Mouse (Mus musculus) mouse trophoblast stem cell (cell line): ENCODE results near the gene Adgrv1.

Source experiments
- in situ Hi-C, 2 experiments: fragments of 300-500 bp; cut with MseI, MboI; formaldehyde crosslinking; loops; 2 replicates in 1 of 2; 3 replicates in 1 of 2; pipeline ENCODE4 v1.15.1; 2025

Adgrv1 gene

DNA sequence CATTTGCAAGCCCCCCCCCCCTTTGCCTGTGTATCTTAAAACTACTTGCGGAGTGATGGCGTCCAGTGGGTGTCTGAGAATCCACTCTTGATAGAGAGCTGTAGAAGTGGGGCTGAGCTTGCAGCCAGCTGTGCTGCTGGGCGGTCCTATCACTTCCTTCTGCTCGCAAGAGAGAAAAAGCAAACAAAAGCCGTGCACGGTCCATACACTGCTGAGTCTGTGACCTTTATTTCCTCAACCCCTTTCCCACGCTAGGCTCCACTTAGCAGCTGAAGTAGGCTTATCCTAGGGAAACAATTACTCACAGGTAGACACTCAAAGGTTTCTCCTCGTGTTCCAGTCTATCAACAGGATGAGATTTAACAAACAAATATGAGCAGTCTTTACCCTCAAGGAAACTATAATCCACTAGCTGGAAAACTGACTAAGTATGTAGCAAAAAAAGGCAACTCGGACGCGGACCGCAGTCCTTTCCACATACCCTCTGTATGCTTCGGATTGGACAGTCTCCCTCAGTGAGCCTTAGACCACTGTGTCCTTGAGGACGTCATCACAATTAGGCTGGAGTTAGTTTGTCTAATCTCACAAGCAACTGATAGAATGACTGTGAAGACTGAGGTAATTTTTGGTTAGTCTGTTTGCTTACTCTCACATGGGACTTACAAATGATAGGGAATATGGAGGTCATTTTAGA is 281.3 kb downstream of the Adgrv1 start:
- in situ Hi-C loops = loop anchor here in 1 of 2 experiments (25.0 kb wide), 1 partner anchor 489 kb away; no protein-coding TSS in a partner anchor

DNA sequence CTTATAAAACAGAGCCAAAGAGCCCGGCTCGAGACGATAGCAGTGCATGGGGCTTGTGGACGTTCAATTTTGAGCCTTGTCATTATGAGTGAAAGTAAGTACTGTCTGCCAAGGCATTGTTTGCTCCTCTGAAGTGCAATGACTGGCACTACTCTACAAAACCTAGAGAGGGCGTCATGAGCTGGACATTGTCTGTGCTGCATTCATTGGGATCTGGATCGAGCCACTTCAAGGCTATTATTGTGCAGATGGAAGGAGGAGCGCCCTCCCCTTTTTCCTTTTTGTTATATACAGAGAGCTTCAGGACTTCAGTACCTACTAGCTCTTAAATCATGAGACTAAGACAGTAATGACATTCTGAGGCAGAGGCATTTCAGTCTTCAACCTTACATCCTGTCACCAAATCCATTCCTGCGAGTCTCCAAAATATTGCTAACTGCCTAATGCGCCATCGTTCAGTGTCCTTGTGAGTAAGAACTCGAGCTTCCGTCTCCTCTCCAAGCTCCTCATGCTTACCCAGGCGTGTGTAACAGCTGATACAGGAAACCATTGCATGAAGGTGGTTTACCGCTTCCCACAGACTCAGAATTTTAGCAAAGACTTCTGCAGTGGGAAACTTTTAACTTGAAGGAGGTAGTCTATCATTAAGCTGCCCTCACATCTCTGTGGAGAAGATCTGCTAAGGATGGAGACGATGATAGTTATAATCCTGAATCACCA is 285.5 kb downstream of the Adgrv1 start:
- in situ Hi-C loops = no loop called here

DNA sequence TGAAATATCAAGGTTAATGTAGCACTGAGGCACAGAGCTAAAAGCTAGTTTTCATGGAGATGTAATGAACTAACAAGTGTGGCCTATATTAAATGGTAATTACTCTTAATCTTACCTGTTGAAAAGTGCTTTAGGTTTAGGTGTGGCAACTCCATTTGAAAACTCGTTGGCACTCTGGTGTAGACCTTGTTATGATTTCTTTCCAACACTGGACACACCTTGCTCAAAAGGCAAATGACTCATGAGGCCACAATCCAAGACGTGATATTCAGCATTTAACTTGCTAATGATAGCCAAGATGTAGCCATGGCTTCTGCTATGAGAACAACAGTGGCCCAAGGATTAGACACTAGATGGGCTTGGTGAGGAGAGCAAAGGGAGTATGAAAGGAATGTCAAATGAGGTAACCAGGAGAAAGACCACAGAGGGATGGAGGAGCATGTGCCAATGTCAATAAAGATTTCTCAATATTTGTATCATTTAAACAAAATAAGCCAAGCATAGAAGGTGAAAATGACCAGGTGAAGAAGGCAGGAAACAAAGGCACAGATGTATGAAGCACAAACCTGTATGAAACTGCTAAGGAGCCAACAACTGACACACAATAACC is 289.9 kb downstream of the Adgrv1 start:
- in situ Hi-C loops = no loop called here

DNA sequence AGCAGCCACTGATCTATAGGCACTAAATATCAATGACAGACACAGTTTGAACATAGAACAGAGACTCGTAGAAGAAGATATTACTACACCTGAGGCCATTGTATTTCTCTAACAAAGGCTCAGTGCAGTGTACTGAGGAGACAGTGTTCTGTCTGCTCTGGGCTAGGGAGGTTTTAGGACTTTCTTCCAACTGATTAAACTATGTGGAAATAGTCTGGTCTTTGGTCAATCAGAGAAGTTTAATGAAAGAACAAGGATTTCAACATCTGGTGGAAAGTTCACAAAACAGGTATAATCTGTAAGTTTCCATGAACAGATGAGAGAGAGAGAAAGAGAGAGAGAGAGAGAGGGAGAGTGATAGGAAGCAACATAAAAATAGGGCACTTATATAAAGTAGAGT is 297.7 kb downstream of the Adgrv1 start:
- in situ Hi-C loops = no loop called here

DNA sequence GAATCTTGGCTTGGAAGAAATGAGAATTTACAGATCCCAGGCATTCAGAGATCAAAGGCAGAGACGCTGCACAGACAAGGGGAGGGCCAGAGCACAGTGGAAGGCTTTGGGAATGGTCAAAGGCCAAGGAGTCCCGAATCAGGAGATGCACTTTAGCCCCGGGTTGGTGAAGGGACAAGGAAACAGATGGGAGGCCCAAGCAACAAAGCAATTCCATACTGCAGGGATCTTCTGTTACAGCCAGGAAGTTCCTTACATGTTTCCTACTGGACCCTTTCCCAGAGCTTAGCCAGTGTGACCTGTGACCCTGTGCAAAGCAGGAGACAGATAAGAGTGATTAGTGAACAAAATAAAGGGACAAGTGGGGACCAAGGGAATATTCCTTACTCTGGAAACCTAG is 300.9 kb downstream of the Adgrv1 start:
- in situ Hi-C loops = no loop called here

DNA sequence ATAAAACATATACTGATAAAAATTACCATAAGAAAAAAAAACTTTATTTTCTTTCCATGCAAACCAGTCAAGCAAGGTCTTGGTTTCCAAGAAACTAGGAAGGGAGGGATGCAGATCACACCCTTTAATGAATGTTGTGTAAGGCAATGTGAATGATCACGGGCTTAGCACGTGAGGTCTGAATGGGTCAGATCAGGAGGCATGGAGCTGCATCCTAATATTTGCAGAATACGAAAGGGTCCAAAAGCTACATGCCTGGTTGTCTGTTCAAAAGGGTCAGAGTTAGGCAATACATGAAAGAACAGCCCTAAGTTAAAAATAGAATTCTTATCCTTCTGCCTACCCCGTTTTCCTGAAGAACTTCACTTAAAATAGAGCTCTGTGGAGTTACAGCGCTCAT is 303.2 kb downstream of the Adgrv1 start:
- in situ Hi-C loops = no loop called here

DNA sequence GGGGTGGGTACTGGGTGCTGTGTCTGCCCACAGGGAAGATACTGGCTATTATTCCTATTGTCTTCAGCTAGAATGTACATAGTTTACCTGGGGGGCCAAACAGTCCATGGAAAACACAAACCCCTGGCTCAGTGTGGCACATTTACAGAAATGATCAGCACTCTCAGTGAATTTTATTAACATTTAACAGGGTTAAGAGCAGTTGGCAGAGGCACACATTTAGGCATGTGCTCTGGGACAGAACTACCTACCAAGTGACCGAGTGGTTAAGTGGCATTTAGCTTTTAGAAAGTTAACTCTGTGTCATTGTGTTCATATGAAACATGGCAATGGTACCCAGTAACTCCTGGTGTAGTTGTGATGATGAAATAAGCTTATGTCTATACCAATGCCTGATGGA is 304.8 kb downstream of the Adgrv1 start:
- in situ Hi-C loops = no loop called here

DNA sequence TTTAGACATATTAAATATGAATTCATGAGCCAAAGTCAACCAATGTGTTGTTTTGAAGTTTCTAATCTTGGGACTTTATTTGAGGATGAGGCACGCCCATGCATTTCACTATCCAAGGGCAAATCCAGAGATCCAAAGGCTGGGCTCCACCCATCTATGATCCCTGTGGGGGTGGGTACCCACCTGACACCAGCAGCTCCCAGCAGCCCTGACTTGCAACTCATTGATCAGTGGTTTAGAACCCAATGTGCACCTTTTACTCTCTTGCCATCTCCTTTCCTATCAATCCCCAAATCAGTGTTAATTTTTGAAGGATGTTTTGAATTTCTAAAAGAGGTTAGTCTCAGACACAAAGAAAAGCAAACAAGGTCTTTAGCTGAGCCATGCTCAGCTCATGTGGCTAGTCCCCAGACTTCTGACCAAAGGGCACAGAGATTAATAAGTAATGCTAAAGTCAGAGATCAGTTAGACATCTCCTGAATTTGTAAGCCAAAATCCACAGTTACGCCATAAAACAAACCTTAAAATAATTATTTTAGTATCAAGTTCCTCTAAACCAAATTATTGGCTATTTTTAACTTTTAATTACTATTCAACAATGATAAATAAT is 307.2 kb downstream of the Adgrv1 start:
- in situ Hi-C loops = no loop called here

DNA sequence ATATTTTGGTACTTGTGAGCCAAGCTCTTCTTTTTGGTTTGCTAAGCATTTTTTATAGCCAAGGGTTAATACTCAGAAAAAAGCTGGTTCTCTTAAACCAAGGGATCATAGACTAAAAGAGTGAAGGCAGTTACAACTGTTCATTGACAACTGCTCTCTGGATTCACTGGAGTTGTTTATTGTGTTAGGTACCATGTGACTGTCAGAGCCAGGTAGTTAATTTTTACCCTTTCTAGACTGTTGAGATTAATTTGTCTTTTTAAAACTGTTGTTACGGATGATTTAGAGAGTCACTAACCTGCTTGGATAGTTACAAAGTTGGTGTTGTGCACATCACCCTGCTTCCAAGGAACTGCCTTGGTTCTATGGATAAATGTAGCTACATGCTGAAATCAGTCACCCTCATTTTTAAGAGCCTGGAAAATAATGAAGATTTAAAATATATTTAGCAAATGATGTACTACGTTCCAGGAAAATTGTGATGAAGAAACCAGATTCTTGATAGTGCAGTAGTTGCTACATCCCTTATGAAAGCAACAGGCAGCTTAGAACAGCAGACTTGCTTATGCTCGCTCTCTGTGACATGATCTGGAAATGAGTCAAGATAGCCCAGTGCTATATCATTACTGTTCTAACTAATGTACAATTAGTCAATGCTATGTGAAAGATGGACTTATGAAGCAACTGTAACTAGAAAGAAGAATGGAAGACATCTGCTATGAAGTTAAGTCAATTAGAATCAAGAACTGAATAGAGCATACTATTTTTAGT is 309.2 kb downstream of the Adgrv1 start:
- in situ Hi-C loops = no loop called here

DNA sequence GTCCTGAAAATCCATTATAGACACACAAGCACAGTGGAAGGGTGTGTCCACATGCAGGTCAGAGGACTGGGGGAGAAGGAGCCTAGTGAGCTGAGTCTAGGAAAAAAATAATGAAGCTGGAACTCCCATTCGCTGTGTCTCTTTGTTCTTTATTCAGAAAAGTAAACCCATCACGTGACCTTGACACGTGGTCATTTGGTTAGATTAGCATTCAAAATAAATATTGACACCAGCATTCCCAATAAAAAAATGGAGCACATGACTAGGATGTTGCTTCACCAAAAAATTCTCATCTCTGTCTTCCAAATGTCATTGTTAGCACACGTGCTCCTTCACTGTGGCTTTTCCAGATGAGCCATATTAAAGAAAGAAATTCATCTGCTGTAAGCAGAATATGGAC is 316.4 kb downstream of the Adgrv1 start:
- in situ Hi-C loops = no loop called here

DNA sequence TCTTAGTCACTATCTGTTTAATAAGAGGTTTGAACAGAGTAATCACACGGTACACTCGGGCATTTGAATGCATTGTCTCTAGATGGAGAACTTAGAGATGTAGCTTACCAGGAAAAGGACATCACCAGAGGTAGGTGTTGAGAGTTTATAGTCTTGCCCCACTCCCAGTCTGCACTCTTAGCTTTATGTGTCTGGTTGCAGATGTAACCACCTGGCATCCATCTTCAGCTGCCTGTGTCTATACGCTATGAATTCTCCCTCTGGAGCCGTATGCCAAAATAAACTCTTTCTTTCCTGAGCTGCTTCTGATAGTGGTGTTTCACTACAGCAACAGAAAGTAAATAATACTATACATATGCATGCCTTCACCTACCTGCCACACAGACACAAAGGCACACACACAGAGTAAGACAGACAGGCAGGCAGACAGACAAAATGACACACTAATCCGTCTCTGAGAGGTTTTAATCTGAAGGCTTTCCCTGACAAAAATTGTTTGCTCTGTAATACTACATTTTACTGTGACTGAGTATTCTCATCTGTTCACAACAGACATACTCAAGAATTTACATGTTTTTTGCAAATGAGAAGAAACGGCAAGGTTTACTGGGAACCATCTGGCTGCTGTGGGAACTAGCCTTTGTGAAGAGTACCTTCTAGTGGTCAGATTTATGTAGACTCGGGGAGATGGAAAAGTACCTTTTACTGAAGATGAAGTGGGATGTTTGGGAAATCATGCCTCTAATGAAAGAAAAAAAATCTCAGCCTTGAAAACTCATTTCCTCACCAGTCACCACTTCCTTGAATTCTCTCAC is 318.4 kb downstream of the Adgrv1 start:
- in situ Hi-C loops = no loop called here

DNA sequence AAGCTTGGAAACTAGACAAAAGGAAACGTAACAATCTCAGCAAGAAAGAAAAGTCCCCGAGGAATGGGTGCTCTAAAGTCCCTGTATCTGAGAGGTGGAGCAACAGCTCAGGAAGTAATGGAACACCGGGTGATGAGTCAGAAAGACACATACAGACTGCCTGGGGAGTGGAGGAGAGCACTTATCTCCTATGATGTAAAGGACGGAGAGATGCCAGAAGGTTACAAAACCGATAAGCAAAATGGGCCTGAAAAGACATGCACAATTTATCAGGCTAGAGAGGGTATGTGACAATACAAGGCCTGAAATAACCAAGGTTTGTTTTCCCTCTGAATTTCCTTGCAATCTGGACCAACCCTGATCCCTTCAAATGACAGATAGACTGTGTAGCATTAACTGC is 320.8 kb downstream of the Adgrv1 start:
- in situ Hi-C loops = no loop called here

DNA sequence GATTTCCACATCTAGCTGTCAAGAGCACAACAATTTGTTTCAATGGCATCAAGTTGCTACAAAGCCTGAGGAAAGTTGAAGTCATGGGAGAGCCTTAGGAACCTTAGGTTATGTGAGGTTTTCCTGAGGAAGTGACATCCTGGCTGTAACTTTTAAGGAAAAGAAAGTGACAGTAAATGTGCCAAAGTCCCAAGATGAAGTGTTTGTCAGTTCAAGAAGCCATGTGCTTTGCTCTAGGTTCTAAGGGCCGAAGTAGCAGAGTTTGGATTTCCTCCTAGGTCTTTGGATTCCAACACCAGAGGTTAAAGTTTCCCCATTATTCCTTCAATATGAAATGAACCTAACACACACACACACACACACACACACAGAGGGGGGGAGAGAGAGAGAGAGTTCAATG is 332.1 kb downstream of the Adgrv1 start:
- in situ Hi-C loops = no loop called here

DNA sequence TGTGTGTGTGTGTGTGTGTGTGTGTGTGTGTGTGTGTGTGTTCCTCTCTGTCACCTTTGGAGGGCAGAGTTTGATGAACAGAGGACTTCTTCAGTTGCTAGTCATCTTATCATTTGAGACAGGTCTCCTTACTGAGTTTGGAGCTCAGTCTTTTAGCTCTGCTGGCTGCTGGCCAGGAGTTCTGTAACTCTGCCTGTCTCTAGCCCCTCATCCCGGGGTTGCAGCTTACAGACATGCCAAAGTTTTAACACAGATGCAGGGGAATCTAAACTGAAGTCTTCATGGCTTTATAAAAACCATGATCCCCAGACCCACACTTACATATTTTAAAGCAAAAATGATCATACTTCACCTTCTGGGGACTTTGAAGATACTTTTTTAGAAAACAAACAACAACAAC is 338.8 kb downstream of the Adgrv1 start:
- in situ Hi-C loops = no loop called here

DNA sequence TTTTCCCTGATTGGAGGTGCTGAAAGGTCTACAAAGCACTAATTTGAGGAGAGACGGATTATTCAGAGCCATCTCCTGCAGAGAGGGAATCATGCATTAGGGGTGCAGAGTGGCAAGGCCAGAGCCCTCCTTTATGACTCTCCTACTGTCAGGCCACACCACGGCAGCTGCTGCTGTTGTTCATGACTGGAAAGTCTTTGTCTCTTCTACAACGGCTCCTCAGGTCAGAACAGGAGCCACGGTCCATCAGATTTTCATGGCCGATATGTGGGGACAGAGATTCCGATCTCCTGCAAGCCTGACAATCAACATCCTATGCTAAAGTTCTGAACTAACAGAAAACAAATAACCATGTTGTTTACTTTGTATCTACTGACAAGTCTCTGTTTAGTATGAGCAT is 350.8 kb downstream of the Adgrv1 start:
- in situ Hi-C loops = no loop called here

DNA sequence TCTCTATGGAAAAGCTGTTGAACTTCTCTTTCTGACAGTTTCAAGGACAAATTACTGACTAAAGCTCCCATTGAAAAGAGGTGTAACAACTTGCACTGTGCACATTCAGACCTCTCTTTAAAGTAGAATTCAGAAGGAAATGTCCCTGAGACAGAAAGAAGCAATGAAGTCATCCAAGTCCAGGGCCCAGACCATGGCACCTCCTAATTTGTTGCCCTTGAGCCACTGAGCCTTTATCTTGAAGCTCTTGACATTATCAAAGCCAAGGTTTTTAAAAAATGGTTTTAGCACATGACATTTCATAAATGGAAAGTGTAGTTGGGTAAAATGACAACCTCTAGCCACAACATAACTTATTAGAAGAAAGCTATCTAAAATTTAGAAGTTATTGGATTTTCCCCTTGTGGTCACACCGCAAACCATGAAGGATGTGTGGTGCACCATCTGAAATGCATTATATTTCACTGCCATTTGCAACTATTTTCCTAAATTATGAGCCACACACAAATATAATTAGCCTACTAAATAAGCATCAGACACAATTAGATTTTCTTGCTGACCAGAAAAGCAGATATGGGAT is 352.2 kb downstream of the Adgrv1 start:
- in situ Hi-C loops = no loop called here

DNA sequence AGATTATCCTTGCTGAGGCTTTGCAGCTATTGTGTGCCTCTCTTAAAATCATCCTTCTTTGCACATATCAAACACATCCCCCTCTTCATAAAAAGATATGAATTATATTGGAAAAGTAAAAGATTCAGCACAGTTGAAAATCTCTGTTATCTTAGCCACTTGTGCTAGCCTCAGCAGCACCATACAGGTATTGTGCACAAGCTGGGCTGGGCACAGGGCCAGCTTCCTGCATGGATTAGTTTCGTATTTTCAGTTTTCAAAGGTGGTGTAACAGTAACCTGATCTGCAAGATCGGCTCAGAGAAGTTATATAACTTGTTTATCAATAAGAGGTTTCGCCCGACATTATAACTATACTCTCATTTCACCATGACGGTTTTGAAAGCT is 353.6 kb downstream of the Adgrv1 start:
- in situ Hi-C loops = no loop called here

DNA sequence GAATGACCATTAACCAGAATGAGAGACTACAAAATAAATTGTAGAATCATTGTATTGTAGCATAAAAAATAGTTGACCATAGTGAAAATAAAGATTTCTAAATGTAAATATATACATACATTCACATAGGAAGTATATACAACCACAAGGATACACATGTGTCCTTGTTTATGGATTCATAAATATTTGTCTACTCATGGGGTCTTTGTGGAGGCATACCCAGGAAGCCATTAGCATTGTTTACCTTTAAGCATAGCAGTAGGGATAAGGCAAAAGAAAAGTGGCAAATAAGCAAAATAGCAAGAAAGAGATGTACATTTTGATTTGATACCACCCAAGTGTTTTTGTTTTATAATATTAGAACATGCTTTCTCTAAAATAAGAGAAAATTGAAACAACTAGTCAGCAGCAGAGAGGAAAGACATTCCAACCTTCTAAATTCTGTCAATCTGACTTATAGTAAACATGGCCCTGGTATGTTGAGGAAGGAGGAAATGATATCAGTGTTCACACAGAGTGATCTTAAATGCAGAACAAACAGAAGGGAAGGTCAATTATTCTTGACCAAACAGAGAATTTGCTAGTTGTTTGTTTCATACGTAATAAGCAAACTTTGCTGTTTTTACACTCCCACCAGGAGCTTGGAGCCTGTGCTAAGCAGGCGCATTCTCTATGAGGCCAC is 354.1 kb downstream of the Adgrv1 start:
- in situ Hi-C loops = no loop called here

DNA sequence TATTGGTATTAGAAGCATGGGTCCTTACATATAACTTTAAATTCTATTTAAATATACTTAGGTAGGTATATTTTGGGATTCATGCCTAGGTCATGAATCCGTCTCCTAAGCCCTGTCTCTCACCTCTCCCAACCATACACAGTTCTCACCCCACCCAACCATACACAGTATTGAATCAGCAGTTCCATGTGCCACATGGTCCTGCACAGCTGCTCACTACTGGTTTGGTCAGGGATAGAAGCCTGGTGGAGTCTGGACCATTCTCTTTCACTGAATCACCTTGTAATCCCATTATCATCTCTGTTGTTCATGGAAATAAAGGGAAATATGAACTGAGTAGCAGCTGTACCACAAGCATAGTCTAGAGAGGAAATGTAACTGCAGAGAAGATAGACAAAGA is 359.1 kb downstream of the Adgrv1 start:
- in situ Hi-C loops = no loop called here

DNA sequence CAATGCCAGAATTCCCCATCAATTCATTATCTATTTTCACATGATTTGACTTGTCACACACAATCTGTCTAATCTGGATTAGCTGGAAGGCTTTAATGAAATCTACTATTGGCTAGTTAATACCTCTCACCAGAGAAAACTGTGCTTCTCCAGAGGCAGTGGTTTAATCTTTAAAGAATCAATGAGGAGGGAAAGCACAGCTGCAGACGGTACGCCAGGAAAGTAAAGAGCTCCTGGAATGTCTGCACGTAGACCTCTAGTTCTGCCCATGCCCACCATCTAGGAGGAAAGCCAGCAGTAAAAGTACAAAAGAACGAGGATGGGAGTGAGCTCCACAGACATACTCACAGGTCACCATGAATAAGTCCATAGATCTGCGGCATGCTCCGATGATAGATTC is 362.6 kb downstream of the Adgrv1 start:
- in situ Hi-C loops = no loop called here
